Mouse (Mus musculus) liver, postnatal 0 days (tissue): ENCODE data around the gene Mark2. TPM values are rescaled to one million over a fixed set of nuclear protein-coding genes. Genes with fewer than 3 reads are reported as not detected.

ENCODE experiments used
- ATAC-seq: fragments of 200-750 bp; cut with Nextera tagmentation; 2 replicates; pipeline ENCODE4 v1.8.0; 2017; ENCODE audit warnings: mild to moderate bottlenecking, moderate library complexity
- DNase-seq: peaks from one replicate; pipeline ENCODE4 v3.0.0-alpha.2; 2016
- H3K27ac ChIP-seq: fragments of 300-500 bp; sonication (generic); 2 replicates; pipeline ENCODE4 v1.5.1; 2014; ENCODE audit warnings: antibody characterized with exemption, moderate library complexity, mild to moderate bottlenecking, low read depth
- H3K27me3 ChIP-seq: fragments of 300-500 bp; sonication (generic); 2 replicates; pipeline ENCODE4 v1.6.1; 2014; ENCODE audit warnings: low read length, control low read depth, mixed read lengths; ENCODE audit not compliant: insufficient read depth
- H3K36me3 ChIP-seq: fragments of 300-500 bp; sonication (generic); replicated peaks from 2 replicates; pipeline ENCODE4 v1.6.1; 2014; ENCODE audit warnings: mild to moderate bottlenecking, control low read depth, low read length, moderate library complexity, mixed read lengths; ENCODE audit not compliant: insufficient read depth
- H3K4me1 ChIP-seq: fragments of 300-500 bp; sonication (generic); 2 replicates; pipeline ENCODE4 v1.6.1; 2014; ENCODE audit warnings: antibody characterized with exemption, mild to moderate bottlenecking, control low read depth; ENCODE audit not compliant: insufficient read depth
- H3K4me2 ChIP-seq: fragments of 300-500 bp; sonication (generic); 2 replicates; pipeline ENCODE4 v1.6.1; 2014; ENCODE audit warnings: low read depth, mild to moderate bottlenecking, low read length, moderate library complexity, mixed read lengths
- H3K4me3 ChIP-seq: fragments of 300-500 bp; sonication (generic); 2 replicates; pipeline ENCODE4 v1.5.1; 2014; ENCODE audit warnings: low read depth, low read length
- H3K9ac ChIP-seq: fragments of 300-500 bp; sonication (generic); replicated peaks from 2 replicates; pipeline ENCODE4 v1.6.1; 2014; ENCODE audit warnings: mild to moderate bottlenecking, moderate library complexity
- H3K9me3 ChIP-seq: fragments of 300-500 bp; sonication (generic); 2 replicates; pipeline ENCODE4 v1.6.1; 2016; ENCODE audit warnings: mild to moderate bottlenecking, control low read depth, low read length, mixed read lengths
- CTCF ChIP-seq: sonication (generic); IDR thresholded peaks from 2 replicates; pipeline ENCODE4 v1.5.1; 2016; ENCODE audit warnings: antibody characterized with exemption, low read depth
- EP300 ChIP-seq: IDR thresholded peaks from 2 replicates; pipeline ENCODE4 v1.6.1; 2016; ENCODE audit warnings: antibody characterized with exemption, low read depth, mild to moderate bottlenecking
- WGBS: fragments of 180-500 bp; shearing (Covaris S2); extraction: QIAGEN DNeasy Blood & Tissue Kit; methylation state at CpG from one replicate; pipeline ENCODE4 v1.1.7; 2014; ENCODE audit not compliant: insufficient replicate concordance; 5-methylcytosine and 5-hydroxymethylcytosine counted together
- polyA plus RNA-seq: library from polyadenylated mRNA; unstranded; fragments of >200 nt; fragmentation: Nextera tagmentation; extraction: Ambion mirVana; gene quantifications from 2 replicates; pipeline ENCODE4 v1.2.1, GENCODE M21; 2015

Mark2 gene
- polyA plus RNA-seq, 1 experiment from 2014 or later, result 11.9 TPM

- H3K9ac ChIP-seq, result no peak overlapping the region
- WGBS, result 83% methylated on average over 6 of the region's 6 CpGs
These were observed 37.9 kb downstream of the Mark2 start for GRCm38 (mm10) chr19:7303796-7304195.

DNA sequence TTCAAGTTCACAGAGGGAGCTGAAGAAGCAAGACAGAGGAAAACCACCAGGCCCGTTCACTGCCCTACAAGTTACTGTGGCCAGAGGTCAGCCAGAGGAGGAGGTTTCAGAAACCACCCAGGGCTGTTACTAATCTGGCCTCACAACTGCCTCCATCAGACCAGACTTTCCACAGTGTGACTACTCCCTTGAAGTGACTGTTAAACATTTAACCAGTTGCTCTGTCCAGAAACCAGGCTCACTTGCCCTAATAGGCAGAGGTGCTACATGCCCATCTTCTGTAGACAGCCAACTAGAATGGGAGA, 39.2 kb downstream of the Mark2 start:
- DNase-seq, result no peak
- peak overlapping the region; percentile 53 for H3K27ac ChIP-seq
- no peak for TF ChIP-seq EP300
- TF ChIP-seq CTCF, result no peak
- no peaks in the 10 kb centered on the region for H3K27me3 ChIP-seq
- peaks cover 38% of the 10 kb centered on the region for H3K4me1 ChIP-seq
- 44% methylated on average over 1 of the region's 1 CpGs for WGBS
- H3K9ac ChIP-seq, result no peak overlapping the region
- no peak for ATAC-seq
- no peaks in the 10 kb centered on the region for H3K9me3 ChIP-seq
- no peaks in the 10 kb centered on the region for H3K36me3 ChIP-seq
- H3K4me2 ChIP-seq, result no peak overlapping the region
- no peak overlapping the region for H3K4me3 ChIP-seq

More at GRCm38 (mm10) chr19:7303796-7304195, 37.9 kb downstream of the Mark2 start:
- H3K36me3 ChIP-seq, result no peaks in the 10 kb centered on the region
- no peaks in the 10 kb centered on the region for H3K27me3 ChIP-seq
- H3K9me3 ChIP-seq, result no peaks in the 10 kb centered on the region
- 0 out of 2 replicates have a peak, but pooled peaks have one; percentile 15 for TF ChIP-seq CTCF
- no peak for TF ChIP-seq EP300
- H3K4me3 ChIP-seq, result no peak overlapping the region
- no peak overlapping the region for H3K4me2 ChIP-seq
- H3K4me1 ChIP-seq, result peaks cover 51% of the 10 kb centered on the region
- no peak overlapping the region for H3K27ac ChIP-seq
- DNase-seq (no peak), ATAC-seq (no peak)

- H3K4me2 ChIP-seq, result no peak overlapping the region
- TF ChIP-seq EP300 (no peak), CTCF (no peak)
- WGBS, result 79% methylated on average over 7 of the region's 7 CpGs
- no peak for ATAC-seq
- peaks cover 34% of the 10 kb centered on the region for H3K4me1 ChIP-seq
- H3K4me3 ChIP-seq, result no peak overlapping the region
- H3K27me3 ChIP-seq, result no peaks in the 10 kb centered on the region
- no peaks in the 10 kb centered on the region for H3K36me3 ChIP-seq
- no peak for DNase-seq
- no peaks in the 10 kb centered on the region for H3K9me3 ChIP-seq
- H3K9ac ChIP-seq, result no peak overlapping the region
- H3K27ac ChIP-seq, result peak overlapping the region; percentile 53
These were observed 39.8 kb downstream of the Mark2 start for GRCm38 (mm10) chr19:7301647-7302492.

DNA sequence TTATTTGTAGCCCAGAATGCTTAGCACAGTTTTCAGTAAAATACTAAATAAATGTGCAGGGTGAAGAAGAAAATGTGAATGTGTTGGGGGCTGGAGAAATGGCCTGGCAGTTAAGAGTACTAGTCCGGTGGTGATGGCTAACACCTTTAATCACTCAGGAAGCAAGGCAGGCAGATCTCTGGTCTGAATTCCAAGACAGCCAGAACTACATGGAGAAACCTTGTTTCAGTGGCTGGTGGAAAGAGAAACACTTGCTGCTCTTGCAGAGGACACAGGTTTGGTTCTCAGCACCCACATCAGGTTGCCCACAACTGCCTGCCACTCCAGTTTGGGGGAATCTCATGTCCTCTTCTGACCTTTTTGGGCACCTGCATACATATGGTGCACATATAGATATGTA, 41.6 kb downstream of the Mark2 start:
- H3K4me2 ChIP-seq, result no peak overlapping the region
- DNase-seq (no peak), ATAC-seq (no peak)
- H3K27me3 ChIP-seq, result no peaks in the 10 kb centered on the region
- H3K4me1 ChIP-seq, result peaks cover 33% of the 10 kb centered on the region
- no peaks in the 10 kb centered on the region for H3K9me3 ChIP-seq
- no peak overlapping the region for H3K4me3 ChIP-seq
- WGBS, result 88% methylated on average over 1 of the region's 1 CpGs
- H3K27ac ChIP-seq, result no peak overlapping the region
- H3K9ac ChIP-seq, result no peak overlapping the region
- no peak for TF ChIP-seq EP300
- TF ChIP-seq CTCF, result no peak
- H3K36me3 ChIP-seq, result no peaks in the 10 kb centered on the region

DNA sequence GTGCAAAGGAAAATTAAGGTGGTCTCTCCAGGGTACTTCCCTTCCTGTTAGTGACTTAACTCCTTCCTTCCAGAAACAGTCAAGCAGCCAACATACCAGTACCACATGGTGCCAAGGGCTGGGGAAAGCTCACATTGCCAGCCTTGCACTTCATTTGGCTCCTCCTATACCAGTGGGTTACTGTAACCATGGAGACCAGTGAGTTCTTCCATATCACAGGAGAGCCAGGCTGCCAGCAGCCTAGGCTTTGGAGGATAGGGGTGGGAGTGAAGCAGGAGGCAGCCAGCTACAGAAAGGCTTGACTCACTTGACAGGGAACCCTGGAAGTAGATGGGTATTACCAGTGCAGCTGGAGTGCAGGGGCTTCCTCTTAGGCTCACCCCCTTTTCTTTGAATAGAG, 42.6 kb downstream of the Mark2 start:
- H3K9me3 ChIP-seq, result no peaks in the 10 kb centered on the region
- peaks cover 44% of the 10 kb centered on the region for H3K4me1 ChIP-seq
- no peak overlapping the region for H3K4me3 ChIP-seq
- no peak overlapping the region for H3K4me2 ChIP-seq
- no peak overlapping the region for H3K27ac ChIP-seq
- no peaks in the 10 kb centered on the region for H3K27me3 ChIP-seq
- H3K9ac ChIP-seq, result no peak overlapping the region
- DNase-seq (no peak), ATAC-seq (no peak)
- H3K36me3 ChIP-seq, result no peaks in the 10 kb centered on the region
- TF ChIP-seq EP300, result no peak
- no peak for TF ChIP-seq CTCF

DNA sequence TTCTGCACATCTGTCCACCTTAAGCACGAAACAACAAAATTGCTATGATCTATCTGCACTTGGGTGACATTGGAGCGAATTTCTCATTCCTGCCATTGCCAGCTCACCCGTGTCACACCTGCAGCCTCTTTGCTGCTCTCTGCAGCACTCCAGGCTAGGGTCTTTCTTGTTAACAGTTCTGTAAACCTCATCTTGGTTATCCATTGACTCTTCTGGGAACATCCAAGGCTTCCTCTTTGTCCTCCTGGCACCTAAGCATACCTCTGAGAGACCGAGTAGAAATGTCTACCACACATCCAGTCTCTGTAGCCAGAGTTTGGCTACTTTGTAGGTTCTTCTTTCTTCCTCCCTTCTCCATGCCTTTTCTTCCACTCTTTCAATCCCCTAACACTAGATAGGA, 45.7 kb downstream of the Mark2 start:
- H3K9me3 ChIP-seq, result no peaks in the 10 kb centered on the region
- peak overlapping the region; percentile 93 for H3K27ac ChIP-seq
- peak overlapping the region; percentile 79 for H3K4me2 ChIP-seq
- H3K4me1 ChIP-seq, result peaks cover 42% of the 10 kb centered on the region
- 71% methylated on average over 4 of the region's 4 CpGs for WGBS
- no peak overlapping the region for H3K4me3 ChIP-seq
- H3K9ac ChIP-seq, result peak overlapping the region; percentile 78
- TF ChIP-seq EP300, result no peak
- no peak for TF ChIP-seq CTCF
- DNase-seq, result no peak
- ATAC-seq, result no peak
- H3K36me3 ChIP-seq, result no peaks in the 10 kb centered on the region
- H3K27me3 ChIP-seq, result no peaks in the 10 kb centered on the region
